ENCODE assay signal across 35 mouse cellular contexts in the genomic region with DNA sequence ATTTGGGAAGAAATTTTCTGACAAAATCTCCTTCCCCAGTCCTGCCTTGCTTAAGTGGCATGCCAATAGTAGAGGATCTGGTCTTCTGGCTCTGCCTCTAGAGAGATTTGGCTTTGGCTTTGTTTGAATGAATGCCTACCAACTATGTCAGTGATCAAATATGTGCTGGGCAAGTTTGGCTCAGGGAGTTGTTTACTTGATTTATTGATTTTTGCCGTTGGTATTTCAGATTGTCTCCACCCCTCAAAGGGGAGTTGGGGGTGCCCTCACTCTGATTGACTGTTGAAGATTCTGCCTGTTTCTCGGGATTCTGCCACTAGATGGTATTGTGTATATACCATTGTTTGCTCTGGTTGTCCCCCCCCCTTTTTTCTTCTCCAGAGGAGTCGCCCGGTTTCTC. TPM values are rescaled to one million over a fixed set of nuclear protein-coding genes. Genes with fewer than 3 reads are reported as not detected.
DNase-seq lines count a peak whose midpoint lies in the region; ATAC-seq and TF ChIP-seq lines count a peak whose summit lies in the region.
"Had no signal": no experiment of that assay in that cellular context is flagged by ENCODE, and none has a peak within 500 bp of the region (broad histone marks: within the 10 kb centered on the region; RNA-seq: fewer than 3 reads in every experiment).

No protein-coding gene starts in this region.

- no peaks in the 10 kb centered on the region for H3K9me3 ChIP-seq in liver, postnatal 0 days (ENCODE audit: low read length)
- no peaks in the 10 kb centered on the region for H3K9me3 ChIP-seq in liver, embryonic 11.5 days (ENCODE audit: control insufficient read depth, low read length)
- no peaks in the 10 kb centered on the region for H3K9me3 ChIP-seq in midbrain, embryonic 13.5 days
- H3K9me3 ChIP-seq: embryonic facial prominence, embryonic 13.5 days; embryonic facial prominence, embryonic 15.5 days; forebrain, embryonic 10.5 days; forebrain, embryonic 12.5 days; G1E had no signal

- H3K9ac ChIP-seq in liver, postnatal 0 days (replicated peaks), result no peak overlapping the region
- H3K9ac ChIP-seq in liver, embryonic 11.5 days (ENCODE audit: low read depth, low read length), result no peak overlapping the region
- no peak overlapping the region for H3K9ac ChIP-seq in midbrain, embryonic 13.5 days (replicated peaks)
- H3K9ac ChIP-seq: embryonic facial prominence, embryonic 13.5 days; embryonic facial prominence, embryonic 15.5 days; forebrain, embryonic 12.5 days had no signal

- 0 out of 2 replicates have a peak, but pooled peaks have one; percentile 8 for TF ChIP-seq CTCF in layer of hippocampus, adult 2 months (conservative IDR thresholded peaks at IDR 0.05)
- no peak for TF ChIP-seq CTCF in liver, postnatal 0 days (IDR thresholded peaks at IDR 0.05; ENCODE audit: low read depth)

- 49% methylated on average over 4 of the region's 4 CpGs for WGBS in liver, postnatal 0 days (ENCODE audit: insufficient replicate concordance)
- WGBS in liver, embryonic 11.5 days, result 61% methylated on average over 4 of the region's 4 CpGs
- WGBS in midbrain, embryonic 13.5 days, result 72% methylated on average over 4 of the region's 4 CpGs

- H3K4me3 ChIP-seq in layer of hippocampus, adult 2 months, result no peak overlapping the region
- no peak overlapping the region for H3K4me3 ChIP-seq in liver, postnatal 0 days (ENCODE audit: low read depth, low read length)
- H3K4me3 ChIP-seq in liver, embryonic 11.5 days (ENCODE audit: low read depth, low read length), result no peak overlapping the region
- H3K4me3 ChIP-seq in midbrain, embryonic 13.5 days (replicated peaks), result no peak overlapping the region
- H3K4me3 ChIP-seq: embryonic facial prominence, embryonic 13.5 days; embryonic facial prominence, embryonic 15.5 days; erythroblast, embryonic 14.5 days; forebrain, embryonic 10.5 days; forebrain, embryonic 12.5 days had no signal

- peak; percentile 63 for ATAC-seq in liver, postnatal 0 days
- no peak for ATAC-seq in liver, embryonic 11.5 days (replicated peaks; ENCODE audit: low FRiP score)
- no peak for ATAC-seq in midbrain, embryonic 13.5 days
- ATAC-seq: activated CD4-positive, CD25-positive, alpha-beta regulatory T cell, adult 4 months; CD4-positive, CD25-positive, alpha-beta regulatory T cell, adult 4 months; forebrain, embryonic 14.5 days; forebrain, embryonic 16.5 days; Patski had no signal

- H3K27ac ChIP-seq in layer of hippocampus, adult 2 months, result no peak overlapping the region
- H3K27ac ChIP-seq in liver, postnatal 0 days (ENCODE audit: low read depth), result no peak overlapping the region
- no peak overlapping the region for H3K27ac ChIP-seq in liver, embryonic 11.5 days (ENCODE audit: low read depth, low read length)
- H3K27ac ChIP-seq in midbrain, embryonic 13.5 days, result no peak overlapping the region
- H3K27ac ChIP-seq: embryonic facial prominence, embryonic 13.5 days; embryonic facial prominence, embryonic 15.5 days; forebrain, embryonic 10.5 days; forebrain, embryonic 12.5 days had no signal

- no peak overlapping the region for H3K4me2 ChIP-seq in liver, postnatal 0 days (ENCODE audit: low read depth, low read length)
- H3K4me2 ChIP-seq in liver, embryonic 11.5 days, result no peak overlapping the region
- H3K4me2 ChIP-seq in midbrain, embryonic 13.5 days (replicated peaks), result no peak overlapping the region
- H3K4me2 ChIP-seq: embryonic facial prominence, embryonic 13.5 days; embryonic facial prominence, embryonic 15.5 days; forebrain, embryonic 12.5 days had no signal

- no peak for TF ChIP-seq EP300 in liver, postnatal 0 days (IDR thresholded peaks at IDR 0.05; ENCODE audit: low read depth)

- no peaks in the 10 kb centered on the region for H3K36me3 ChIP-seq in liver, postnatal 0 days (replicated peaks; ENCODE audit: insufficient read depth, low read length)
- H3K36me3 ChIP-seq in liver, embryonic 11.5 days (ENCODE audit: control insufficient read depth, insufficient read depth, low read length), result no peaks in the 10 kb centered on the region
- H3K36me3 ChIP-seq in midbrain, embryonic 13.5 days, result no peaks in the 10 kb centered on the region
- H3K36me3 ChIP-seq: embryonic facial prominence, embryonic 13.5 days; embryonic facial prominence, embryonic 15.5 days; forebrain, embryonic 10.5 days; forebrain, embryonic 12.5 days; G1E had no signal

- no peaks in the 10 kb centered on the region for H3K27me3 ChIP-seq in liver, postnatal 0 days (ENCODE audit: insufficient read depth, low read length)
- no peaks in the 10 kb centered on the region for H3K27me3 ChIP-seq in liver, embryonic 11.5 days (replicated peaks; ENCODE audit: control insufficient read depth, insufficient read depth, low read length)
- H3K27me3 ChIP-seq in midbrain, embryonic 13.5 days, result no peaks in the 10 kb centered on the region
- H3K27me3 ChIP-seq: CH12.LX; embryonic facial prominence, embryonic 15.5 days; forebrain, embryonic 12.5 days had no signal

- DNase-seq in layer of hippocampus, adult 2 months (ENCODE audit: low spot score in 2 of 2), result no peak
- DNase-seq in layer of hippocampus, adult 18-20 months (ENCODE audit: low spot score in 2 of 2), result no peak
- DNase-seq in liver, postnatal 0 days, result no peak
- DNase-seq in liver, embryonic 11.5 days (ENCODE audit: low spot score), result no peak
- peak; percentile 7 for DNase-seq in Muller cell, postnatal 12 days (ENCODE audit: inconsistent ontology term)
- DNase-seq in adipocyte (ENCODE audit: low spot score), result peak; percentile 3
- no peak for DNase-seq in gastrocnemius, postnatal 10 days
- DNase-seq: adrenal gland, adult 8-10 months; adrenal gland, postnatal 14 days; B cell, adult 2 months; cerebellum, adult 11 months; cerebellum, adult 18-20 months; cerebellum, adult 8-10 months; cerebellum, adult 9-11 months; cerebellum, postnatal 14 days; cerebellum, postnatal 36 days; embryo, embryonic 11 days had no signal

- H3K4me1 ChIP-seq in liver, postnatal 0 days (ENCODE audit: insufficient read depth), result no peaks in the 10 kb centered on the region
- H3K4me1 ChIP-seq in liver, embryonic 11.5 days (replicated peaks; ENCODE audit: control insufficient read depth, insufficient read depth, low read length), result no peaks in the 10 kb centered on the region
- no peaks in the 10 kb centered on the region for H3K4me1 ChIP-seq in midbrain, embryonic 13.5 days (replicated peaks)
- H3K4me1 ChIP-seq: embryonic facial prominence, embryonic 13.5 days; embryonic facial prominence, embryonic 15.5 days; forebrain, embryonic 10.5 days; forebrain, embryonic 12.5 days had no signal

RNA-seq across cellular contexts. Expression of gene H2bfm, which starts 22.8 kb away (rescaled TPM):
- total RNA-seq in layer of hippocampus, adult 2 months (2021), result not detected
- not detected for total RNA-seq in layer of hippocampus, adult 18-20 months (2021)
- not detected in 2 replicates for polyA plus RNA-seq in liver, postnatal 0 days (2015; fragmentation: Nextera tagmentation; extraction: Ambion mirVana)
- not detected in 2 replicates for polyA plus RNA-seq in liver, embryonic 11.5 days (2014; fragmentation: Nextera tagmentation; extraction: Ambion mirVana)
- not detected for total RNA-seq in gastrocnemius, postnatal 10 days (2021)
- polyA plus RNA-seq in midbrain, embryonic 13.5 days (2015; fragmentation: Nextera tagmentation; extraction: Ambion mirVana), result not detected in 2 replicates
- total RNA-seq: adrenal gland, adult 8-10 months; adrenal gland, postnatal 14 days; adrenal gland, postnatal 4 days; CH12.LX; common myeloid progenitor, adult 5-6 weeks; G1E had no signal
- polyA plus RNA-seq: activated CD4-positive, CD25-positive, alpha-beta regulatory T cell, adult 4 months; brain, embryonic 14.5 days; CD4-positive, CD25-positive, alpha-beta regulatory T cell, adult 4 months; embryonic facial prominence, embryonic 11.5 days; embryonic facial prominence, embryonic 13.5 days; embryonic facial prominence, embryonic 15.5 days; erythroblast, embryonic 14.5 days; forebrain, embryonic 10.5 days; forebrain, embryonic 12.5 days; forebrain, embryonic 14.5 days; forebrain, embryonic 16.5 days; frontal cortex, adult 2 months; G1E; Patski had no signal

RNA-seq across cellular contexts. Expression of gene Rab9b, which starts 35.8 kb away (rescaled TPM):
- total RNA-seq in layer of hippocampus, adult 2 months (2021), result 10 to 100 TPM; 18.5 to 28.3 TPM
- 10 to 100 TPM; 16.9 to 30.6 TPM for total RNA-seq in layer of hippocampus, adult 18-20 months (2021)
- polyA plus RNA-seq in liver, postnatal 0 days (2015; fragmentation: Nextera tagmentation; extraction: Ambion mirVana), result not detected in 2 replicates
- not detected in 2 replicates for polyA plus RNA-seq in liver, embryonic 11.5 days (2014; fragmentation: Nextera tagmentation; extraction: Ambion mirVana)
- under 1 TPM; 0.25 to 0.42 TPM for total RNA-seq in gastrocnemius, postnatal 10 days (2021)
- polyA plus RNA-seq in midbrain, embryonic 13.5 days (2015; fragmentation: Nextera tagmentation; extraction: Ambion mirVana), result 14.7 and 16.8 TPM in 2 replicates
- total RNA-seq: common myeloid progenitor, adult 5-6 weeks; G1E had no signal
- polyA plus RNA-seq: CD4-positive, CD25-positive, alpha-beta regulatory T cell, adult 4 months; erythroblast, embryonic 14.5 days; G1E had no signal

Comparison
In these comparisons a context has a peak if more than half of its experiments do, and no peak if none do; other contexts are left out.
1. DNase-seq: peak in Muller cell, postnatal 12 days (single experiment) and adipocyte (single experiment); none in layer of hippocampus, adult 2 months (0 of 2), layer of hippocampus, adult 18-20 months (0 of 2), liver, postnatal 0 days (single experiment), liver, embryonic 11.5 days (single experiment) and gastrocnemius, postnatal 10 days (single experiment).
2. RNA of gene Rab9b, which starts 35.8 kb away (total RNA-seq): 16.9 to 30.6 TPM in layer of hippocampus, adult 18-20 months and 18.5 to 28.3 TPM in layer of hippocampus, adult 2 months; 0.25 to 0.42 TPM in gastrocnemius, postnatal 10 days; every median in the first group is over 10 times any median in the second.